Mouse (Mus musculus) liver, embryonic 13.5 days (tissue): Measurements from ENCODE around the gene Wwox. TPM values are rescaled to one million over a fixed set of nuclear protein-coding genes. Genes with fewer than 3 reads are reported as not detected.

ENCODE experiments used
- ATAC-seq: fragments of 200-750 bp; cut with Nextera tagmentation; 2 replicates; pipeline ENCODE4 v1.8.0; 2017; ENCODE audit warnings: low read depth, mild to moderate bottlenecking, moderate number of reproducible peaks, moderate library complexity
- DNase-seq: peaks from one replicate; pipeline ENCODE4 v3.0.0; 2022
- H3K27ac ChIP-seq: fragments of 300-500 bp; sonication (generic); 2 replicates; pipeline ENCODE4 v1.5.1; 2015; ENCODE audit warnings: moderate library complexity, mild to moderate bottlenecking, inconsistent platforms
- H3K27me3 ChIP-seq: fragments of 300-500 bp; sonication (generic); 2 replicates; pipeline ENCODE4 v1.6.1; 2015; ENCODE audit warnings: mild to moderate bottlenecking, inconsistent platforms
- H3K36me3 ChIP-seq: fragments of 300-500 bp; sonication (generic); 2 replicates; pipeline ENCODE4 v1.6.1; 2015; ENCODE audit warnings: mild to moderate bottlenecking, inconsistent platforms
- H3K4me1 ChIP-seq: fragments of 300-500 bp; sonication (generic); replicated peaks from 2 replicates; pipeline ENCODE4 v1.6.1; 2015; ENCODE audit warnings: inconsistent platforms
- H3K4me2 ChIP-seq: fragments of 300-500 bp; sonication (generic); 2 replicates; pipeline ENCODE4 v1.6.1; 2015; ENCODE audit warnings: inconsistent platforms, mild to moderate bottlenecking, moderate library complexity
- H3K4me3 ChIP-seq: fragments of 300-500 bp; sonication (generic); replicated peaks from 2 replicates; pipeline ENCODE4 v1.5.1; 2015; ENCODE audit warnings: mild to moderate bottlenecking, inconsistent platforms
- H3K9ac ChIP-seq: fragments of 300-500 bp; sonication (generic); 2 replicates; pipeline ENCODE4 v1.6.1; 2015; ENCODE audit warnings: mild to moderate bottlenecking, inconsistent platforms
- H3K9me3 ChIP-seq: fragments of 300-500 bp; sonication (generic); replicated peaks from 2 replicates; pipeline ENCODE4 v1.6.1; 2016; ENCODE audit warnings: inconsistent platforms
- WGBS: fragments of 180-500 bp; shearing (Covaris S2); methylation state at CpG from one replicate; pipeline ENCODE4 v1.1.7; 2015; ENCODE audit not compliant: insufficient replicate concordance; 5-methylcytosine and 5-hydroxymethylcytosine counted together
- polyA plus RNA-seq: library from polyadenylated mRNA; unstranded; fragments of >200 nt; fragmentation: Nextera tagmentation; extraction: Ambion mirVana; gene quantifications from 2 replicates; pipeline ENCODE4 v1.2.1, GENCODE M21; 2015

Wwox gene
- polyA plus RNA-seq, 1 experiment from 2014 or later: 4.0 TPM

GRCm38 (mm10) chr8:115290224-115290623 lies 850.8 kb downstream of the Wwox start:
- ATAC-seq: no peak
- no peak overlapping the region for H3K27ac ChIP-seq
- DNase-seq: no peak
- H3K9me3 ChIP-seq: no peaks in the 10 kb centered on the region
- H3K4me3 ChIP-seq: no peak overlapping the region
- no peaks in the 10 kb centered on the region for H3K4me1 ChIP-seq
- WGBS: 56% methylated on average over 8 of the region's 8 CpGs
- no peak overlapping the region for H3K9ac ChIP-seq
- no peaks in the 10 kb centered on the region for H3K36me3 ChIP-seq
- H3K4me2 ChIP-seq: no peak overlapping the region
- H3K27me3 ChIP-seq: no peaks in the 10 kb centered on the region

DNA sequence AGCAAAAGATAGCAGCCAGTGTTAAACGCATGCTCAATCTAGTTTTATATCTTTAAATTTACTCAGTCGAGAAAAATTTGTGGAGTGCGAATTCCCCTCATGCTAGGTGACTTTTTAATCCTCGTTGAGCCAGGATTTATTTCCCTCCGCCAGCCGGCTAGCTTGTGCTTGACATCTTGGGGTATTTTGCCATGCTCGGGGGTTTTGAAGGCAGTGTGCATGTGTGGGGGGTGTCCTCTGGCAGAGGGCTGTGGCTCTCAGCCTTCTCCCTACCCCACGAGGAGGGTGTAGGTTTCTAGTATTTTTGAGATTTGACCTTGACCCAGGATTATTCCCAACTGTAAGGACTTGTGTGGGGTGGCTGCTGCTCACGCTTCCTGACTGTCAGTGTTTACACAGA lies 857.3 kb downstream of the Wwox start:
- Histone ChIP-seq H3K4me2 (no peak overlapping the region), H3K27ac (no peak overlapping the region), H3K9me3 (no peaks in the 10 kb centered on the region), H3K4me1 (no peaks in the 10 kb centered on the region), H3K4me3 (no peak overlapping the region), H3K9ac (no peak overlapping the region), H3K27me3 (no peaks in the 10 kb centered on the region), H3K36me3 (no peaks in the 10 kb centered on the region)
- DNase-seq: no peak
- no peak for ATAC-seq
- 68% methylated on average over 9 of the region's 9 CpGs for WGBS

DNA sequence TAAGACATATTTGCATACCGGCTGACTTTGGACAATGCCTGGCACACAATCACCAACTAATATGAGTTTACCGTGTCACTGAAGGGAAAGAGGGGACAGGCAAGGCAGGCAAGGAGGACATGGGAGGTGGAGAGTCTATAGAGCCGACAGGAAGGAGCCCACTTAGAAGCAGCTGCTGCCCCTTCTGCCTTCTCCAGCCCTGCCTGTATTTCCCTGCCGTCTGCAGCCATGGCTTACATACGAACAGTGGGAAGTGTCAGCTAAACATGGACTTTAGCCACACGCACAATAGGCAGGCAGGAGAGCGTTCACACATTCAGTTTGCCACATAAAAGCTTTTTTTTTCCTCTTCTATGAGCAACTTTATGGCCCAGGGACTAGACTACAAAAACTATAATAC lies 863.0 kb downstream of the Wwox start:
- H3K27ac ChIP-seq: no peak overlapping the region
- H3K27me3 ChIP-seq: no peaks in the 10 kb centered on the region
- ATAC-seq: no peak
- H3K9me3 ChIP-seq: no peaks in the 10 kb centered on the region
- H3K4me1 ChIP-seq: no peaks in the 10 kb centered on the region
- no peak overlapping the region for H3K4me2 ChIP-seq
- H3K36me3 ChIP-seq: no peaks in the 10 kb centered on the region
- H3K4me3 ChIP-seq: no peak overlapping the region
- no peak overlapping the region for H3K9ac ChIP-seq
- 61% methylated on average over 7 of the region's 7 CpGs for WGBS
- DNase-seq: no peak

DNA sequence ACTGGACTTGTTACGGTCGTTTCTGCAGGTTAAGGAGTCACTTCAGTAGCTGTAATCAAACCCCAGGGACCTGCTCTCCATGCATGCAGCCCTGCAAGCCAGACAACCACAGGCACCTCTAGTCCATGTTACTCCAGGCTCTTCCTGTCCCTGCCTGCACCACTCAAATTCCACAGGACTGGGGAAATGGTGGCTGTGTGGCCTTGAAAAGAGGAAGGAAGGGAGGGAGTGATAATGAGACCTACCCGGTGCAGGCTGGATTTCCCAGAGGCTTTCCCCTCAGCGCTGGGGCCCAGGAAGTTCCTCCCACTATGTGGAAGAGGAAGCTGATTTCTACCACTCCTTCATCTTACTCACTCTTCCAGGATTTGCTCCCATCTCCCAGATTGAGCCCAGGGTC lies 868.0 kb downstream of the Wwox start:
- Histone ChIP-seq H3K4me1 (no peaks in the 10 kb centered on the region), H3K9me3 (no peaks in the 10 kb centered on the region), H3K27me3 (no peaks in the 10 kb centered on the region), H3K4me2 (no peak overlapping the region), H3K4me3 (no peak overlapping the region), H3K27ac (no peak overlapping the region), H3K9ac (no peak overlapping the region), H3K36me3 (no peaks in the 10 kb centered on the region)
- no peak for ATAC-seq
- WGBS: 9% methylated on average over 4 of the region's 4 CpGs
- peak; percentile 8 for DNase-seq

- DNase-seq: no peak
- Histone ChIP-seq H3K36me3 (no peaks in the 10 kb centered on the region), H3K27me3 (no peaks in the 10 kb centered on the region), H3K4me1 (no peaks in the 10 kb centered on the region), H3K9me3 (no peaks in the 10 kb centered on the region), H3K4me3 (no peak overlapping the region), H3K4me2 (no peak overlapping the region), H3K27ac (no peak overlapping the region), H3K9ac (no peak overlapping the region)
- ATAC-seq: no peak
- WGBS: 73% methylated on average over 6 of the region's 6 CpGs
Measured at GRCm38 (mm10) chr8:115311003-115311402, 871.5 kb downstream of the Wwox start.

- Histone ChIP-seq H3K27me3 (no peaks in the 10 kb centered on the region), H3K4me2 (no peak overlapping the region), H3K9ac (no peak overlapping the region), H3K4me3 (no peak overlapping the region), H3K4me1 (no peaks in the 10 kb centered on the region), H3K27ac (no peak overlapping the region), H3K36me3 (no peaks in the 10 kb centered on the region), H3K9me3 (no peaks in the 10 kb centered on the region)
- DNase-seq (no peak), ATAC-seq (no peak)
- WGBS: 52% methylated on average over 2 of the region's 2 CpGs
Measured at GRCm38 (mm10) chr8:115312371-115312770, 872.9 kb downstream of the Wwox start.

DNA sequence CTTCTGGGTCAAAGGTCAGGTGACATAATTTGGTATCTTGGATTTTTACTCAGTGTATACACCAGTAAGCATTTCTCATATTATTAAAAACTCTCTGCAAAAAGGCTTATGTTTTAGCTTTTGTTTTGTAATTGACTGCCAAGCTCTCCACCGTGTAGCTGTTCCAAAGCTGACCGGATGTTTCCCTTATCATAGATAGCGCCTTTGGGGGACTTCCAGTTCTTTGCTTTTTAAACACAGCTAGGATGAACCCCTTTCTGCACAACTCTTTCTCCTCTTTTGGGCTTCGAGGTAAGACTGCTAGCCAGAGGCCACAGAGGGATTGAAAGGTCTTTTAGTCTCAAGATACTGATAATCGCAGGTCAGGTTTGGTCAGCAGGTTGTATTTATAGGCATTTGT lies 883.0 kb downstream of the Wwox start:
- H3K4me2 ChIP-seq: no peak overlapping the region
- H3K27me3 ChIP-seq: no peaks in the 10 kb centered on the region
- ATAC-seq (no peak), DNase-seq (no peak)
- no peaks in the 10 kb centered on the region for H3K4me1 ChIP-seq
- no peaks in the 10 kb centered on the region for H3K9me3 ChIP-seq
- no peak overlapping the region for H3K27ac ChIP-seq
- H3K4me3 ChIP-seq: no peak overlapping the region
- no peak overlapping the region for H3K9ac ChIP-seq
- WGBS: 61% methylated on average over 5 of the region's 5 CpGs
- no peaks in the 10 kb centered on the region for H3K36me3 ChIP-seq

- 79% methylated on average over 11 of the region's 11 CpGs for WGBS
Measured at GRCm38 (mm10) chr8:115330671-115331070, 891.2 kb downstream of the Wwox start.

GRCm38 (mm10) chr8:115333972-115334371 lies 894.5 kb downstream of the Wwox start:
- H3K9me3 ChIP-seq: no peaks in the 10 kb centered on the region
- H3K4me3 ChIP-seq: no peak overlapping the region
- H3K4me2 ChIP-seq: no peak overlapping the region
- 69% methylated on average over 3 of the region's 3 CpGs for WGBS
- H3K4me1 ChIP-seq: no peaks in the 10 kb centered on the region
- no peaks in the 10 kb centered on the region for H3K27me3 ChIP-seq
- DNase-seq (no peak), ATAC-seq (no peak)
- H3K9ac ChIP-seq: no peak overlapping the region
- no peak overlapping the region for H3K27ac ChIP-seq
- H3K36me3 ChIP-seq: no peaks in the 10 kb centered on the region

More at GRCm38 (mm10) chr8:115330671-115331070, 891.2 kb downstream of the Wwox start:
- Histone ChIP-seq H3K36me3 (no peaks in the 10 kb centered on the region), H3K4me1 (no peaks in the 10 kb centered on the region), H3K4me3 (no peak overlapping the region), H3K4me2 (no peak overlapping the region), H3K9ac (no peak overlapping the region), H3K9me3 (no peaks in the 10 kb centered on the region), H3K27ac (no peak overlapping the region), H3K27me3 (no peaks in the 10 kb centered on the region)
- ATAC-seq (no peak), DNase-seq (no peak)

DNA sequence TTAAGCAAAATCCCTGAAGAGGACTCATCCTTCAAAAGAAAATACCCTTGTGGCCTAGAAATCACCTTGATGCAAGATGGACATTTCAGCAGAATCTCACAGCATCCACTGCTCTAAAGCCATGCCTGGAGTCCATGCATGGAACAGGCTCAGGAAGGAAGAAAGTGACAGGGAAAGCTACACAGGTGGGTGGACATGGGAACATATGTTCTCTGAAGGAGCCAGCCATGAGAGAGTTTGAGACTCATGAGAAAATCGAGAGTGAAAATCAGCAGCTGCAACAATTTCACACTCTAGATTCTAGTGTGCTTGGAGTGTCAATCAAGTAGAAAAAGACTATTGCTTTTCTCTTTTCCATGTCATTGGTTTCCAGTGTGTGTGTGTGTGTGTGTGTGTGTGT lies 896.9 kb downstream of the Wwox start:
- H3K9ac ChIP-seq: no peak overlapping the region
- 50% methylated on average over 1 of the region's 1 CpGs for WGBS
- H3K4me1 ChIP-seq: no peaks in the 10 kb centered on the region
- H3K4me3 ChIP-seq: no peak overlapping the region
- no peaks in the 10 kb centered on the region for H3K9me3 ChIP-seq
- no peak overlapping the region for H3K27ac ChIP-seq
- H3K27me3 ChIP-seq: no peaks in the 10 kb centered on the region
- DNase-seq (no peak), ATAC-seq (no peak)
- no peak overlapping the region for H3K4me2 ChIP-seq
- H3K36me3 ChIP-seq: no peaks in the 10 kb centered on the region

GRCm38 (mm10) chr8:115348704-115349103 lies 909.2 kb downstream of the Wwox start:
- H3K36me3 ChIP-seq: no peaks in the 10 kb centered on the region
- no peak for DNase-seq
- 74% methylated on average over 6 of the region's 6 CpGs for WGBS
- ATAC-seq: no peak
- no peak overlapping the region for H3K27ac ChIP-seq
- no peaks in the 10 kb centered on the region for H3K4me1 ChIP-seq
- H3K4me2 ChIP-seq: no peak overlapping the region
- no peak overlapping the region for H3K9ac ChIP-seq
- H3K4me3 ChIP-seq: no peak overlapping the region
- no peaks in the 10 kb centered on the region for H3K27me3 ChIP-seq
- no peaks in the 10 kb centered on the region for H3K9me3 ChIP-seq

DNA sequence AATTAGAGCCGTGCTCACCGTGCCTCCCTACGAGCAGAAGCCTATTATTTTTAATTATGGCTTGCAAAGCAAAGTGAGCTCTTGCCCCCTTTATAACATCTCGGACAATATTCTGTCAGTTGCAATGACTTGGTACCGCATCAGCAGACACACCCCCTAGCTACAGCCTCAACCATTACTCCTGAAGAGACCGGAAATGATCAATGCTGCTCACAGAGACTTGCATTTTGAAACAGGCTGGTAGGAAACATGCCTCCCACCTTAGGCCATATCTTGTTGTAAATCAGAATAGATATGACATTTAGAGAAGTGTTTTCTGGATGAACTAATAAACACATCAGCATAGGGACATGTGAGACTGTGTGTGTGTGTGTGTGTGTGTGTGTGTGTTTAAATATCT lies 911.3 kb downstream of the Wwox start:
- no peaks in the 10 kb centered on the region for H3K27me3 ChIP-seq
- WGBS: 71% methylated on average over 6 of the region's 6 CpGs

More for the DNA sequence above, 911.3 kb downstream of the Wwox start:
- H3K4me3 ChIP-seq: no peak overlapping the region
- H3K27ac ChIP-seq: no peak overlapping the region
- no peak overlapping the region for H3K4me2 ChIP-seq
- H3K9me3 ChIP-seq: no peaks in the 10 kb centered on the region
- H3K36me3 ChIP-seq: no peaks in the 10 kb centered on the region
- no peaks in the 10 kb centered on the region for H3K4me1 ChIP-seq
- ATAC-seq (no peak), DNase-seq (no peak)
- H3K9ac ChIP-seq: no peak overlapping the region
